Mouse (Mus musculus): ENCODE results near the gene Aqp2.

Aqp2 gene

GRCm38 (mm10) chr15:99590429-99591084, 11.7 kb downstream of the Aqp2 start, which contains the start of gene Aqp5:
Gene Aqp5, plus strand, starts transcription at chr15:99590782.
- peak in 1 of 2 experiments; percentile 37 for DNase-seq

- DNase-seq: peak in 1 of 2 experiments; percentile 9
Observed at GRCm38 (mm10) chr15:99592177-99592576, 13.3 kb downstream of the Aqp2 start.

GRCm38 (mm10) chr15:99592877-99593276, 14.0 kb downstream of the Aqp2 start:
- peak in 1 of 2 experiments; percentile 13 for DNase-seq

GRCm38 (mm10) chr15:99594951-99595350, 16.1 kb downstream of the Aqp2 start:
- DNase-seq: no peak

- DNase-seq: peak; percentile 93 to 96
Observed at GRCm38 (mm10) chr15:99596056-99596687, 17.3 kb downstream of the Aqp2 start.

GRCm38 (mm10) chr15:99596841-99597240, 18.0 kb downstream of the Aqp2 start:
- DNase-seq: no peak

- peak in 1 of 2 experiments; percentile 28 for DNase-seq
Observed at GRCm38 (mm10) chr15:99597596-99597995, 18.7 kb downstream of the Aqp2 start.

- DNase-seq: peak; percentile 75 to 76
Observed at GRCm38 (mm10) chr15:99599245-99600070, 20.6 kb downstream of the Aqp2 start.

- peak; percentile 81 to 90 for DNase-seq
Observed at GRCm38 (mm10) chr15:99600986-99601822, 22.3 kb downstream of the Aqp2 start, which contains the start of gene Aqp6. Gene Aqp6, plus strand, starts transcription at chr15:99601400.

- DNase-seq: peak in 1 of 2 experiments; percentile 93
Observed at GRCm38 (mm10) chr15:99601823-99602120, 22.9 kb downstream of the Aqp2 start.

- peak; percentile 44 to 62 for DNase-seq
Observed at GRCm38 (mm10) chr15:99602206-99602820, 23.5 kb downstream of the Aqp2 start.

GRCm38 (mm10) chr15:99603216-99603615, 24.4 kb downstream of the Aqp2 start:
- no peak for DNase-seq

GRCm38 (mm10) chr15:99605595-99605994, 26.7 kb downstream of the Aqp2 start:
- DNase-seq: no peak

- peak in 1 of 2 experiments; percentile 23 for DNase-seq
Observed at GRCm38 (mm10) chr15:99606515-99606914, 27.7 kb downstream of the Aqp2 start.

GRCm38 (mm10) chr15:99607388-99608113, 28.7 kb downstream of the Aqp2 start:
- peak in 1 of 2 experiments; percentile 37 for DNase-seq

- no peak for DNase-seq
Observed at GRCm38 (mm10) chr15:99608382-99609125, 29.7 kb downstream of the Aqp2 start.

GRCm38 (mm10) chr15:99611563-99611962, 32.7 kb downstream of the Aqp2 start:
- no peak for DNase-seq

GRCm38 (mm10) chr15:99614273-99614672, 35.4 kb downstream of the Aqp2 start:
- peak in 1 of 2 experiments; percentile 24 for DNase-seq

GRCm38 (mm10) chr15:99614753-99615152, 35.9 kb downstream of the Aqp2 start:
- DNase-seq: no peak

GRCm38 (mm10) chr15:99615246-99615645, 36.4 kb downstream of the Aqp2 start:
- DNase-seq: peak; percentile 36 to 40

GRCm38 (mm10) chr15:99618595-99618994, 39.7 kb downstream of the Aqp2 start:
- DNase-seq: no peak

Measured in cerebellum, adult 18-20 months (tissue).